Mouse (Mus musculus): ENCODE measurements around the gene Hist1h3e.
"Not testable (repeated sequence)": the region's sequence is repeated elsewhere in the genome, so short reads cannot be mapped to it uniquely, and the experiment has no call there.

GRCm38 (mm10) chr13:23535137-23536075 is 26.8 kb downstream of the Hist1h3e start, which contains the start of gene Hist1h3g:
- not testable (repeated sequence) for TF ChIP-seq CTCF (IDR thresholded peaks at IDR 0.05; ENCODE audit: borderline replicate concordance, insufficient read depth, low read depth, low read length); POLR2A (IDR thresholded peaks at IDR 0.05; ENCODE audit: borderline replicate concordance, insufficient read depth, low read length)
